ENCODE assay signal across 20 mouse cellular contexts in genomic region chr9:42958401-42958800, GRCm38 (mm10). TPM values are rescaled to one million over a fixed set of nuclear protein-coding genes. Genes with fewer than 3 reads are reported as not detected.
DNase-seq lines count a peak whose midpoint lies in the region; TF ChIP-seq lines count a peak whose summit lies in the region.
"Had no signal": no experiment of that assay in that cellular context is flagged by ENCODE, and none has a peak within 500 bp of the region (broad histone marks: within the 10 kb centered on the region; RNA-seq: fewer than 3 reads in every experiment).

No protein-coding gene starts in this region.

- H3K9ac ChIP-seq in heart, adult 2 months (ENCODE audit: low read depth, low read length), result no peak overlapping the region
- H3K9ac ChIP-seq: limb, embryonic 12.5 days; liver, embryonic 14.5 days; midbrain, embryonic 12.5 days had no signal

- no peak overlapping the region for H3K27ac ChIP-seq in heart, adult 2 months
- H3K27ac ChIP-seq: kidney, postnatal 0 days; left cerebral cortex, adult 2 months; limb, embryonic 12.5 days; liver, embryonic 14.5 days; macrophage; midbrain, embryonic 12.5 days; stomach, postnatal 0 days had no signal

- no peaks in the 10 kb centered on the region for H3K36me3 ChIP-seq in heart, adult 2 months (ENCODE audit: control insufficient read depth, insufficient read depth, low read length)
- H3K36me3 ChIP-seq: limb, embryonic 12.5 days; midbrain, embryonic 12.5 days had no signal

- no peak overlapping the region for H3K4me3 ChIP-seq in heart, adult 2 months
- H3K4me3 ChIP-seq: erythroblast, embryonic 14.5 days; left cerebral cortex, adult 2 months; limb, embryonic 12.5 days; midbrain, embryonic 12.5 days had no signal

- TF ChIP-seq EP300 in heart, adult 2 months (IDR thresholded peaks at IDR 0.05; ENCODE audit: insufficient read depth, low read depth, low read length), result no peak

- peaks cover 3% of the 10 kb centered on the region; the same call in 1 of the 2 replicates for H3K27me3 ChIP-seq in heart, adult 2 months (ENCODE audit: control insufficient read depth, insufficient read depth, low read length)
- H3K27me3 ChIP-seq: limb, embryonic 12.5 days; midbrain, embryonic 12.5 days had no signal

- no peak for TF ChIP-seq CTCF in heart, adult 2 months (IDR thresholded peaks at IDR 0.05)

- intact Hi-C loops in left cerebral cortex, postnatal 4 days (cut with DNase I), result no loop called here
- intact Hi-C loops in left cerebral cortex, postnatal 10 days (cut with DNase I), result no loop called here
- intact Hi-C loops in heart, adult 2 months (cut with DNase I), result no loop called here

- H3K4me1 ChIP-seq in heart, adult 2 months (ENCODE audit: control insufficient read depth, insufficient read depth, low read length), result no peaks in the 10 kb centered on the region

- no peak for TF ChIP-seq POLR2A in heart, adult 2 months (IDR thresholded peaks at IDR 0.05; ENCODE audit: insufficient read depth, low read depth, low read length)

- 42% methylated on average over 7 of the region's 7 CpGs for WGBS in heart, adult 2 months

- DNase-seq in adrenal gland, postnatal 14 days, result peak; percentile 45
- DNase-seq in adrenal gland, adult 18-20 months (ENCODE audit: low spot score in 2 of 2), result no peak
- DNase-seq in left cerebral cortex, postnatal 4 days, result peak; percentile 27
- DNase-seq in left cerebral cortex, postnatal 10 days (ENCODE audit: extremely low spot score in 1 of 2, low spot score in 2 of 2), result no peak
- peak; percentile 17 for DNase-seq in right cerebral cortex, postnatal 14 days
- no peak for DNase-seq in right cerebral cortex, postnatal 25 days
- DNase-seq in heart, adult 2 months, result no peak
- DNase-seq: cerebellum, adult 9-11 months; heart, adult 11 months; right cerebral cortex, adult 18-20 months; thymus, postnatal 14 days had no signal

- no peaks in the 10 kb centered on the region for H3K79me2 ChIP-seq in heart, adult 2 months (replicated peaks; ENCODE audit: control insufficient read depth, insufficient read depth, low read length)

RNA-seq across cellular contexts. Expression of gene Grik4, which starts 14.1 kb away (rescaled TPM):
- 1.3 and 1.5 TPM in 2 replicates for total RNA-seq in adrenal gland, postnatal 14 days (2021)
- 1 to 10 TPM; 1.2 to 1.5 TPM for total RNA-seq in adrenal gland, adult 18-20 months (2021)
- total RNA-seq in left cerebral cortex, postnatal 4 days (2021), result 10 to 100 TPM; 13.4 to 16.8 TPM
- total RNA-seq in left cerebral cortex, postnatal 10 days (2021), result 10 to 100 TPM; 13.4 to 14.5 TPM
- total RNA-seq in heart, adult 2 months (2021), result under 1 TPM in 1 of 2 experiments, not detected in 1; 0.09 TPM
- polyA plus RNA-seq in heart, adult 2 months (2012; rRNA removed), result 0.02 and 0.09 TPM in 2 replicates
- total RNA-seq: hematopoietic stem cell, adult 5-6 weeks had no signal
- polyA plus RNA-seq: erythroblast, embryonic 14.5 days; macrophage had no signal

Comparison
In these comparisons a context has a peak if more than half of its experiments do, and no peak if none do; other contexts are left out.
1. DNase-seq: peak in adrenal gland, postnatal 14 days (single experiment), left cerebral cortex, postnatal 4 days (single experiment) and right cerebral cortex, postnatal 14 days (single experiment); none in adrenal gland, adult 18-20 months (0 of 2), left cerebral cortex, postnatal 10 days (0 of 2), right cerebral cortex, postnatal 25 days (single experiment) and heart, adult 2 months (0 of 2).